Mouse (Mus musculus): ENCODE measurements at regions not wholly inside any gene's neighbourhood (a gene's known extent, or its start where the extent isn't known, plus 50 kb on each side); places are given as distances from the start of the nearest gene placed in this dataset.

GRCm38 (mm10) chr8:11909146-11909545 lies 68.9 kb downstream of the Tex29 start:
- no peak for DNase-seq (ENCODE audit: low read depth, low spot score)

GRCm38 (mm10) chr8:11911639-11912450 lies 71.6 kb downstream of the Tex29 start:
- no peak for DNase-seq (ENCODE audit: low read depth, low spot score)

DNA sequence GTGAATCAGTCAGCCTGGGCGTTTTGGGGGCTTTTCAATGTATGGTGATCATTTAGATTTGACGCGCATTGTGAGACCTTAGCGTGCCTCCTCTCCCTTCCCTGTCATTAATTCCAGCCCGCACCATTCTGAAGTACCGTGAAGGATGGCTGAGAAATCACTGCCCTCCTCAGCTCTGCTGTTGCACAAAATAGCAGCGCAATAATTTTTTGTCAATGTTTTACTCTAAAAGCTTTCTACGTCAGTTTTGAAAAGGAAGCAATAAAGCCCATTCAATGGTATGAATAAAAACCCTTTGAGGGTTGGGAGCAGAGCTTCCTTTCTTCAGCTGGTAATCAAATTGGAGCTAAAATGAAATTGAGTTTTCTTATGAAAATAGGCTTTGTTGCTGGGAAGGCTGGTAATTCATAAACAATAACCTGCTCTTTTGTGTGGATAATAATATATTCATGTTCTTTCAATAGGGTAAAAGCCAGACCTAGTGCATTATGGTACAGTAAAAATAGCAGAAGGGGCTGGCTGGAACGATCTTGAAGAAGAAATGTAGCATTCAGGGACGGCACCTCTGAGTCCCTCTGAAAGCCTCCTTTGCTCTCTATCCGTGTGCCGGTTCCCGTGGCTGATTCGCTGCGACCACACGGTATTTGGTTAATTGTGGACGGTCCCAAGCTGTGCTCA lies 72.3 kb downstream of the Tex29 start:
- DNase-seq (ENCODE audit: low read depth, low spot score): no peak

DNA sequence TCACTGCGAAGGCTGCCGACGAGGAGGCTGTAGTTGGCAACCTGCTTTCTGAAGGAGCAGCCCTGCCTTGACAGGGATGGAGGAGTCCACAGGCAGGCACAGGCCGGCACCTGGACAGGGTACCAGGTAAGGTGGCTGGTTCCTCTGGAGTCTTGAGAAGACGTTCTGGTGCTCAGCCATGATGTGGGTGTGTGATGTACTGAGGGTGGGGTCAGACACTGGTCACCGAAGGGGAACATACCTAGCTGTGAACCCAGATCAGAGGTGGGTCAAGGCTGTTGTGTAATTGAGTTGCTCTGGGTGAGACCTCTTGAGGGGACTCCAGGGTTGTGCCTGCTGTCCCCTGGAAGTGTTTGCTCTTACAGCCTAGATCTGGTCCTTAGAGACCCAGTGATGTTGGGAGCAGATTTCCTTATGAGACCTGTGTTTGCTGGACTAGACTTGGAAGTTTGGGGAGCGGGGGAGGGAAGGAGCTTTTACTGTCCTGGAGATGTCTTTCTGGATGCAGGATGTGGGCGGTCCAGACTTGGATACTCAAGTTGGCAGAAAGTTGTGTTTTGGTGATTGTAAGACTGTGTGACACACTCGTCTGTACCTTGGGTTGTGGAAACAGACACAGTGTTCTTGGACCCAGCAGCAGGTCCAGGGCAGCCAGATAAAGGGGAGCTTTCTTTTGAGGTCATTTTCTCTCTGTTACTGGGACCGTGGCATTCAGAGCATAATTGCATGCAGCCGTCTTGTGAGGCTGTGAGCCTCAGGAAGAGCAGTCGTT lies 73.0 kb downstream of the Tex29 start:
- DNase-seq (ENCODE audit: low read depth, low spot score): no peak

GRCm38 (mm10) chr8:11914131-11914530 lies 73.9 kb downstream of the Tex29 start:
- no peak for DNase-seq (ENCODE audit: low read depth, low spot score)

DNA sequence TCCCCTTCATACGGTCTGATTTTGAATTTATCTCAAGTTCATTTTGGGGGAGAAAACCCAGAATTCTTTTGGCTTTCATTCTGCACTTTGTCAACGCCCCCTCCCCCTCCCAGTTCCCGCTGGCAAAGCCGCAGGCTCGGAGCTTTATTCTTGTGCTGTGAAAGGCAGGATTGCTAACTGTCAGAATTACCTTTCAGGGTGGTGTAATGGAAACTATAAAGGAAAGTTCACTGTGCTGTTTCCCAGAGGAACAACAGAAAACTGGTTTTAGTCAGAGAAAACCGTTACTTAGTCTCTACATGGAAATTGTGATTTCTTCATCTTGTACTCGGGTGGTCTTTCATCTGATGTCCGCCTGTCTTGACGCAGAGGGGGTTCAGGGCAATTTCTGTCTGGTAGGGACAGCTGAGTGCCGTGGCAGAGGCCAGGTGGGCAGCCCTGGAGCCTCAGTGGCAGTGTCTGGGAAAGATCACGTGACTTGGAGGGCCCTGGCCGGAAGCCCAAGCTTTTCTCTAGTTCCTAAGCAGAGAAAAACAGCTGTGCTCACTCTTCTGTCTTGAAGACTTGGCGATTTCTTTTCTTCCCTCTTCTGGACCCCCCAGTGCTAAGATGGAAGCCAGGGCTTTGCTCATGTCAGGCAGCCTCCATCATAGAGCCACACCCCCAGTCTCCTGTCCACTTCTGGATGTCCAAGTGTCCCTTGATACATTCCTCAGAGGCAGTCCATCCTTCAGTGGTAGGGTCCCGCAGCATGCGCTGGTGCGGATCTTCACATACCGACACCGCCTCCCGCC lies 74.6 kb downstream of the Tex29 start:
- DNase-seq (ENCODE audit: low read depth, low spot score): no peak

- DNase-seq (ENCODE audit: low read depth, low spot score): no peak
Observed at GRCm38 (mm10) chr8:11915721-11916120, 75.4 kb downstream of the Tex29 start.

- DNase-seq (ENCODE audit: low read depth, low spot score): no peak
Observed at GRCm38 (mm10) chr8:11919876-11920275, 79.6 kb downstream of the Tex29 start.

- no peak for DNase-seq (ENCODE audit: low read depth, low spot score)
Observed at GRCm38 (mm10) chr8:11923115-11923514, 82.8 kb downstream of the Tex29 start.

GRCm38 (mm10) chr8:11924165-11924564 lies 83.9 kb downstream of the Tex29 start:
- peak; percentile 91 for DNase-seq (ENCODE audit: low read depth, low spot score)

- peak; percentile 79 for DNase-seq (ENCODE audit: low read depth, low spot score)
Observed at GRCm38 (mm10) chr8:11942892-11943332, 102.6 kb downstream of the Tex29 start.

DNA sequence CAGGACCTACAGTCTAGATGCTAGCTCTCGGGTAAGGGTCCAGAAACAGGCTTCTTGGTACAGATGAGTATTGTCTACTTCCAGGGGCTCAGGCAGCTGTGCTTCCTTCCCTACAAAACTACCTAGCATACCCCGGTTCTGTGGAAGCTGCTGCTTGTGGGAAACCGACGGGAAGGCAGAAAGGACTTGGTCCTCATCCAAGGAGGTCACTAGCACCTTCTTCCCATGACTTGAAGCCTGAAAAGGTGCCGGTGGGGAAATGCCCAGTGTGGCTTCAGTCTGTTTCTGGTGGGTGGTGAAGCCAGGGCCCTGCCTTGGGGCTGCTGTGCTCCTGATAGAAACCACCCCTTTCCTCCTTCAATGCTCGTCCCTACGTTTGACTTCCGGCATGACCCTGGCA lies 107.5 kb downstream of the Tex29 start:
- DNase-seq (ENCODE audit: low read depth, low spot score): no peak

DNA sequence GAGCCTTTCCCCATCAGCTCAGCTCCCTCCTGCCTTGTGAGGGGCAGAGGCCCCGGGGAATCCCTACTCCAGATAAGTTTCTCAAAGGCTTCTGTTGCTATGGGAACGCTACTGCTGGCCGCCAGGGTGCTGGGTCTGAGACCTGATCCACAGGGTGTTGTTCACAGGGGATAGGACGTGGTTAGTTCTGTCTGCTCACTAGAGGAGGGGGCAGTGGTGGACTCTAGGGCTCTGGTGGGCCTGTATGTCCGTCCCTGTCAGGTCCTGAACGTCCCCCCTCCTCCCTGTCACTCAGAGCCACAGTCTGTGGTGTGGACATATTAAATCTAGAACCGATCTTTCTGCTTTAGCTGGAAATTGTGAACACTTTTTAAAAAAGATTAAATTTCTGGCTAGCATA lies 116.0 kb downstream of the Tex29 start:
- DNase-seq (ENCODE audit: low read depth, low spot score): no peak

DNA sequence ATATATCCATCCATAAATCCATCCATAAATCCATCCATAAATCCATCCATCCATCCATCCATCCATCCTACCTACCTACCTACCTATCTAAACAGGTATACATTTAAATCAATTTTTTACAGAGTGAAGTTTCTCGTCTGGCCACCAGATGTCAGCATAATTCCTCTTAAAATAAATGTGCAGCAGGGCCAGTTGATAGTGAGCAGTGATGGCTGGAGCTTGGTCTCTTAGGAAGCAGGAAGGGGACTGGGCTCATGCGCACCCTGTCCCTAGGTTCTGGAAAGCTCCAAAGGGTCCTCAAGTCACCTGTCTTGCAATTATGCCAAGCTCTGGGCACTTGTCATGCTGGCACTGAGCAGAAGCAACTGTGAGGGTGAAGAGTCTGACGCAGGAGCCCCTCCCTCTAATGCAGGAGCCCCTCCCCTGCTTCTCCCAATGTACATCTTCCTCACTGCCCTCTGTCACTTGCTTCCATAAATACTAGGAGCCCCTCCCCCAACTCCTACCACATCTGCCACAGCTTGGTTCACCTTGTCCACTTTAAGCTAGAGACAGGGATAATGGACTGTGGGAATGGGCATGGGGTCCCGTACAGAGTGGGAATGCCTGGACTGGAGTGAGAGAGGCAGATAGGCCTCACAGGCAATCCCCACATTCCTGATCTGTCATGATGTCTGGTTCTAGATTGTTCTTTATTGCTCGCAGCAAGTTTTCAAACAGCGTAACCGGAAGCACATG lies 116.9 kb downstream of the Tex29 start:
- peak; percentile 77 for DNase-seq (ENCODE audit: low read depth, low spot score)

GRCm38 (mm10) chr8:11958176-11958575 lies 117.9 kb downstream of the Tex29 start:
- DNase-seq (ENCODE audit: low read depth, low spot score): no peak

DNA sequence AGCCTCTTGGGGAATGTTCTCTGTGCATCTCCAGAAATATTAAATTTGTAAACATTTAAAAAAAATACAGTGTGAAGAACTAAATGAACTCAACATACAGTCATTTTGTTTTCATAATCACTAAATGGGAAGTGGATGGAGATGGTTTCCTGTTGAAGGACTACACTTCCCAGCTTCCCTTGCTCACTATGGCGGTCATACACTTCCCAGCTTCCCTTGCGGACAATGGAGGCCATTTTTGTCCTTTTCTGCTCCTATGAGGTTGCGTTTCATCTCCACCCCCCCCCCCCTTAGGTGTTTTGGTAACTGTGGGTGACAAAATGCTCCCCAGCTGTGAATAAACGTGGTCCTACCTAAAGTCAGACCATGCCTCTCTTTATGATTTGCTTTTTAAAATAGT lies 119.2 kb downstream of the Tex29 start:
- DNase-seq (ENCODE audit: low read depth, low spot score): peak; percentile 42

- DNase-seq (ENCODE audit: low read depth, low spot score): no peak
Observed at GRCm38 (mm10) chr8:11963575-11963974, 123.3 kb downstream of the Tex29 start.

- no peak for DNase-seq (ENCODE audit: low read depth, low spot score)
Observed at GRCm38 (mm10) chr8:11967670-11968069, 127.4 kb downstream of the Tex29 start.

GRCm38 (mm10) chr8:11970515-11970914 lies 130.2 kb downstream of the Tex29 start:
- DNase-seq (ENCODE audit: low read depth, low spot score): no peak

DNA sequence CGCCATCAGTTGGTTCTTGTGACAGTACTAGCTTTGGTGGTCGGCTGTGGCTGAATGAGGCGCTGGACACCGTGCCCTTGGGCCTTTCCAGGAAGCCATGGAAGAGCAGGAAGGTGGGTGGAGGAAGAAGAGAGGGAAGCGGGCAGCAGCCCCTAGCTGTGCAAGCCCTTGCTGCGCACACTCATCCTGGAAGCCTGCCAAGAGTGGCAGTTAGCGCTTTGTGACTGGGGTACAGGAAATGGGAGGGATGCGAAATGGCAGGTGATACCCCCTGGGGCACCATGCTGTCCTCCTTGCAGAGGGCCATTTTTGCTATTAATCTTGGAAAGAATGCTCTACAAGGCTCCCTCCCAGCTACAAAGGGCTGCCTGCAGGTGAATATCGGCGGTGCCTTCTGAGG lies 133.2 kb downstream of the Tex29 start:
- DNase-seq (ENCODE audit: low read depth, low spot score): no peak

DNA sequence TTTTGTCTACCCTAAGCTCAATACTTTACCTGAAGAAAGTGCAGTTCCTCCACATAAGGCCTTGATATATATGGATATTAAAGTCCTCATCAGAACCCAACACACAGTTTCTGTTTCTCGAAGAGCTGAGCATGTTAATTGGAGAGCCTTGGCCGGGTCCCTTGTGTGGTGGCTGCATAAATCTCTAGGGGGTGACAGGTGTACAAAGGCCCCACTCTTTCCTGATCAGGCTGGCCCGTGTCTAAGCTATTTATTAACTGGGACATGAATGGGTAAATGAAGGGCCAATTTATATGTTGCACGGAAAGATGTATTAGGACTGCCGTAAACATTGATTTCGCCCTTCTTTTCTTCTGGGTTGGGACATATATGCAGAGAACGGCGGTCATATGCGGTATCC lies 136.8 kb downstream of the Tex29 start:
- no peak for DNase-seq (ENCODE audit: low read depth, low spot score)

All from ES-CJ7 (cell line).